Mouse (Mus musculus): ENCODE data around the gene Pard3. TPM values are rescaled to one million over a fixed set of nuclear protein-coding genes. Genes with fewer than 3 reads are reported as not detected.

Pard3 gene
- total RNA-seq (2021), result 10 to 100 TPM; 30.9 to 31.6 TPM

DNA sequence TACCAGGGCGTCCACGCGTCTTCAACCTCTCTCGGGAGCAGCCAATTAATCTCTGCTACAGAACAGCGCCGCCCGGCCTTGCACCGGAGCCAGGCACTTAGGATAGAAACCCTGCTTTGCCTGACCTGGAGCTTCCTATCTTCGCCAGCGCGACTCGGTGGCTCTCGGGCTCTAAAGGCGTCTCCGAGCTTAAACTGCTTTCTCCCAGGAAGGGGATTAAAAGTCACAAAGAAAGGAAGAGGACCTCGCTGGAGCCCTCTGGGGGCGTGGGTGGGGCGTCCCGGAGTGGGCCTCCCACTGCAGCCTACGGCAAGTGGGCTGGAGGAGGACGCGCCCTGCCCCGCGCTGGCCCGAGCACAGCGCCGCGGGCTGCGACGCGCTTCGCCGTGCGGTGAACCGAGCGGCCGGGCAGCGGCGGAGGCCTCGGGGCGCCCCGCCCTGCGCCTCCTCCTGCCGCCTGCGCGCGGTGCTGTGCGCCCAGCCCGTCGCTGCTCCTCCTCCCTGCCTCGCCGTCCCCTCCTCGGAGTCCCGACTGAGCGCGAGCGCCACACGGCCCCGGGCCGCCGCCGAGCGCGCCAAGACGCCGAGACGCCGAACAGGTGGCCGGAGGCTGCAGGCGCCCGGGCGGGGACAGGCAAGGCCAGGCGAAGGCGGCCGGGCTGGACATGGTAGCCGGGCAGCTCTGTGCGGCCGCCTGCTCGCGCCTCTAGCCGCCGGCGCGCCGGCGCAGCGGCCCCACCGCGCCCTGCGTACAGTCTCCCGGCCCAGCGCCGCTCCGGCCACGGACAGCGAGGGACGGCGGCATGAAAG is at the start of gene Pard3:
Gene Pard3, plus strand, starts transcription at position 343 of the 810 bp plus-strand sequence.
- DNase-seq (ENCODE audit: low spot score), result peak; percentile 68
- intact Hi-C loops (cut with DNase I), result loop anchor here (2.0 to 5.0 kb wide), 2 partner anchors 75 to 76 kb away; no protein-coding TSS in a partner anchor

GRCm38 (mm10) chr8:127021830-127022229 is 41.9 kb upstream of the Pard3 start:
- intact Hi-C loops (cut with DNase I), result no loop called here
- no peak for DNase-seq (ENCODE audit: low spot score)

DNA sequence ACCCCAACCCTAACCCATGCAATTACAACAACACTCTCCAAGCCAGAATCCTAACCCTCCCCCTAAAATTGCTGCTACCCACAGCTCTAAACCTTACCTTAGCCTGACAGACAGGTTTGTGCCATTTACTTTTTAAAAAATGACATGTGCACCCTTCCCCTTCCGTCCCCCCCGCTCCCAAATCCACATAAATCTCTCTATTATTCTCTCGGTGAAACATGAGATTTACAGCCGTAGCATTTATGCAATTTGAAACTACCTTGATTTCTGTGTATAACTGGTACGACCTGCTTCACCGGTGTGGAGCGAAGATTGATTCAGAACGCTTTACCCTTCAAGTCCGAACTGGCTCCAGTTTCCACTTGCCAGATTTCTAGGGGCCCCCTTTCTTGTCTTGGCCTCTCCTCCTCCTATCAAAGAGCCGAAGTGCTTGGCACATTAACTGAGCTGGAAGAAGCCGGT is 38.4 kb upstream of the Pard3 start:
- intact Hi-C loops (cut with DNase I), result no loop called here

DNA sequence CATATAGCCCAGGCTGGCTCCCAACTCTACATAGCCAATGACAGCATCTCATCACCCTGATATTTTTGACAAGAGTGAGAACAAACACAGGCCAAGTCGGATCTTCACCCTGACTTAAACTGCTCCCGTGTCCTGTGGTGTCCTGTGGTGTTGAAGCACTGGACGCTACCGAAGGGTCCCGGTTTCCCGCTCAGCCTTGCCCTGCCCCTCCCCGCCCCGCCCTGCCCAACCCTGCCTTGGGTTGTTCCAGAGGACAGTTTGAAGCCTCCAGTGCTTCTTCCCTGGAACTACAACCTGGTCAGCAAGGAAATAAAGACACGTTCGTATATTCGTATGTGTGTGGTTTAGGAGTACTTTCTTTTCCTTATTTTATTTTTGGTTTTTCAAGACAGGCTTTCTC is 37.9 kb upstream of the Pard3 start:
- DNase-seq (ENCODE audit: low spot score), result no peak
- intact Hi-C loops (cut with DNase I), result no loop called here

More for the DNA sequence above, 38.4 kb upstream of the Pard3 start:
- no peak for DNase-seq (ENCODE audit: low spot score)

DNA sequence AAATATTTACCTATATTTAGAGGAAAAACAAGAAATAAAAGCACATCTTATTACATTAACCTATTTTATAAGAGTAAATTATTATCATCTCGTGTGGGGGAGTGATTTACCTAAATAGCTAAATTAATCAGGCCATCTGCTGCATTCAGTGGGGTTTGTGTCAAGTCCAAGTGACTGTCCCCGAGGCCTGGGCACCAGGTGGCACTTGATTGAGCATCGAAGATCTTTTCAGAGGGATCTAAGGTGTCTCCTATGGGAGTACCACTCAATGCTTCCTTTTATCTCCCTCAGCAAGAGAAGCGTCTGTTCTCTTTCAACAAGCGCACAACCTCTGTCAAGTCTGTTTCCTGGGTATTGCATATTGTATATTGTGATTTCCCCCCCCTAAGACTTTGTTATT is 32.2 kb upstream of the Pard3 start:
- DNase-seq (ENCODE audit: low spot score), result no peak
- intact Hi-C loops (cut with DNase I), result no loop called here

DNA sequence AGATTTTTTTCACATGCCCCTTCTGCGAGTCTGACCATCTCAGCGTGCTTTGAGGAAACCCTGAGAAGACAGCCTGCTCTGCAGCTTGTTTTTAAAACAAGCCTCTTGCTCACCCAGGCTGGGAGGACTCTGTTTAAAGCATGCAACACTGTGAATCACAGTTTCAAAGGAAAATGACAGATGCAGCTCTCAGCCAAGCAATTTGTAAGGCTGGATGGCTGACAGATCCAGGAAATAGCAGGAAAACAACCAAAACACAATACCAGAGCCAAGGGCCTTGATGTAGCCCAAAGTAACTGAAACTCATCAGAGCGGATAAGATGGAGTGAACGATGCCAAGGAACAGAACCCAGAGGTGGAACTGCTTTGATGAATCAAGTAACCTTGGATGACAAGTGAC is 24.8 kb upstream of the Pard3 start:
- DNase-seq (ENCODE audit: low spot score), result no peak
- intact Hi-C loops (cut with DNase I), result no loop called here

GRCm38 (mm10) chr8:127049996-127050395 is 13.7 kb upstream of the Pard3 start:
- no peak for DNase-seq (ENCODE audit: low spot score)
- intact Hi-C loops (cut with DNase I), result no loop called here

DNA sequence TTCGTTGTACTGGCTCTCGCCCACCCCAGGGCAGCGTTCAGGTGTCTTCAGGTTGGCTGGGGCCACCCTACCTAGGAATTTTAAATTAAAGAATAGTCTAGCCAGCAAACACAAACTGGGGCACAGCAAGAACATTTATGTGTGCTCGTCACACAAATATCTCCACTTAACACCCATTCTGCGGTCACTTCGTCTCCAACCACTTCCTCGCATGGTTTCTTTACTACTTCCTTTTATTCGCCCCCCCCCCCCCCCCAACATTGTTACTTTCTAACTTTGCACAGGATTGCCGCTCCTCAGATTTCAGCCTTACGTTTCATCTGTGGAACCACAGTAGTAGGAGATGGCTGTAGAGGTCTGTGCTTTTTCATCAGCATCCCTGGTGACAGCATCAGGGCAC is 11.6 kb upstream of the Pard3 start:
- intact Hi-C loops (cut with DNase I), result no loop called here

GRCm38 (mm10) chr8:127055081-127055480 is 8.6 kb upstream of the Pard3 start:
- intact Hi-C loops (cut with DNase I), result no loop called here
- DNase-seq (ENCODE audit: low spot score), result no peak

More for the DNA sequence above, 11.6 kb upstream of the Pard3 start:
- DNase-seq (ENCODE audit: low spot score), result no peak

DNA sequence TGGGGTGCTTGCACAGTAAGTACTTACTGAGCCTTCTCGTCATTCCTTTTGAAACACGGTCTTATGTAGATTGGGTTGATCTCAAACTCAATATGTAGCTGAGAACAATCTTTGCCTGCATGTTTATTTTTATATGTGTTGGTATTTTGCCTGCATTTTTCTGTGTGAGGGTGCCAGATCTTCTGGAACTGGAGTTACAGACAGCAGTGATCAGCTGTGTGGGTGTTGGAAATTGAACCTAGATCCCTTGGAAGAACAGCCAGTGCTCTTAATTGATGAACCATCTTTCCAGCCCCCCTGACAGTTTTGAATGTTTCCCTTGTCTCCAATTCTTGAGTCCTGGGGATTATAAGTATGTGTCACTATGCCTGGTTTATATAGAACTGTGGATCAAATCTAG is 4.9 kb upstream of the Pard3 start:
- intact Hi-C loops (cut with DNase I), result no loop called here
- no peak for DNase-seq (ENCODE audit: low spot score)

DNA sequence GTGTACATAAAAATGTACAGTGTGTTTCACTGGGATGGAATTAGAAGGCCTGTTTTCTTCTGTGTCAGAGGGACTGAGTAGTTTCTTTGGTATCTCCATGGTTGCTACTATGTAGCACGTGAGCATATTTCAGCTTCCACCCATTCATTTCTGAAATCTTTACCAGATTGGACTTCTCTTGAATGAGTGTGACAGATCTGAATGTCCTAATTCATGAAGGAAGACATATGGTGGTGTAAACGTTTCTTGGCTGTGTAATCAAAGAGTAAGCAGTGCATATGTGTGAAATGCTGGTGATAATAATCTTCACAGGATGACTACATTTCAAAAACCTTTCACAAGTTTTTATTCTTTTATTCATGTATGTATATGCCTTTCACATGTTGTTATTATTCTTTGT is 3.9 kb upstream of the Pard3 start:
- intact Hi-C loops (cut with DNase I), result loop anchor here (5.0 kb wide), 1 partner anchor 73 kb away; no protein-coding TSS in a partner anchor
- no peak for DNase-seq (ENCODE audit: low spot score)

GRCm38 (mm10) chr8:127064361-127065112 is 844 bp downstream of the Pard3 start:
- DNase-seq (ENCODE audit: low spot score), result peak; percentile 37
- intact Hi-C loops (cut with DNase I), result loop anchor here (2.0 to 5.0 kb wide), 3 partner anchors 38 to 77 kb away; no protein-coding TSS in a partner anchor

DNA sequence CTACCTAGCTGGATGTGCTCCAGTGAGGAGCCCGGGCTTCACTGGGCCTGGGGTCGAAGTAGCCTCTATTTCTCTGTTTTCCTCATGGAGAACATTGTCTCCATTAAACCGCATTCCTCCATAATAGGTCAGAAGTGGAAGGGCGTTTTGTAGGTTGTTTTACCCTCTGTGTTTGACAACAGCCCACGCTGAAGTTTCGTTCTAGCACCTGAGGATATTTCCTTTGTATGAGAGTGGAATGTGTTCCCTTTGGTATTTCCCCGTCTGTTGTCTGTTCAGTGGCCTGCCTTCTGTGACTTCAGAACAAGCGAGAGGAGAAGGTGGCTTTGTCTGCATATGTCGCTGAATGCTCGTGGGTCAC is 1.4 kb downstream of the Pard3 start:
- intact Hi-C loops (cut with DNase I), result loop anchor here (2.0 to 5.0 kb wide), 2 partner anchors 37 to 74 kb away; no protein-coding TSS in a partner anchor
- DNase-seq (ENCODE audit: low spot score), result no peak

GRCm38 (mm10) chr8:127065791-127066190 is 2.1 kb downstream of the Pard3 start:
- intact Hi-C loops (cut with DNase I), result loop anchor here (2.0 to 5.0 kb wide), 2 partner anchors 37 to 73 kb away; no protein-coding TSS in a partner anchor
- DNase-seq (ENCODE audit: low spot score), result no peak

DNA sequence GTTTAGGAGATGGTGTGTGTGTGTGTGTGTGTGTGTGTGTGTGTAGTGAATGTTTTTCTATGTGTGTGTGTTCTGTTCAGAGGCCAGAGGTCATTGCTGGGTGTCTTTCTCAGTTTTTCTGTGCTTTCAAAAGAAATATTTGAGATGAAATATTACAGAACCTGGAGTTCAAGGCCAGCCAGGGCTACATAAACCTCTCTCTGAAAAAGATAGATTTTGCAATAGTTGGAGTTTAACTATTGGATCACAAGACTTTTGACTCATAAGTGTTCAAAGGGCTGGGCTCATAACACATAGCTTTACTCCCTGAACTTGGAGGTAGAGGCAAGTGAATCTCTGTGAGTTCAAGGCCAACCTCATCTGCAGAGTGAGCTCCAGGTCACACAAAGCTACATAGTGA is 2.8 kb downstream of the Pard3 start:
- DNase-seq (ENCODE audit: low spot score), result no peak
- intact Hi-C loops (cut with DNase I), result loop anchor here (5.0 kb wide), 1 partner anchor 36 kb away; no protein-coding TSS in a partner anchor

DNA sequence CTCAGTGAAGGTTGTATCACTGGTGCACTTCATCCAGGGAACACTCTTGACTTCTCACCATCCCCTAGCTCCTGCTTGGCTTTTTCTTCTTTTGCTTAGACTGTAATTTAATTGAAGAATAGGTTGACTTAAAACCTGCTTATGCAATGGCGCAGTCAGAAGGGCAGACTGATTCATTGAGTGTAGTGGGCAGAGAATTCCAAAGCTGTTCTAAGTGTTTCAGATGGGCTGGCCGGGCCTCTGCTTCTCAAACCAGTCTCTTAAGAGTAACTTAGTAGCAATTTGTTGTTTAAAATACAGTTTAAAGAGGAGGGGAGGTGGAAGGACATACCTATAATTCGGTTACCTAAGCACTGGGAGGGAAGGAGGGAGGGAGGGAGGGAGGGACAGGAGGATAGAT is 5.0 kb downstream of the Pard3 start:
- intact Hi-C loops (cut with DNase I), result loop anchor here (5.0 kb wide), 1 partner anchor 34 kb away; no protein-coding TSS in a partner anchor
- no peak for DNase-seq (ENCODE audit: low spot score)

DNA sequence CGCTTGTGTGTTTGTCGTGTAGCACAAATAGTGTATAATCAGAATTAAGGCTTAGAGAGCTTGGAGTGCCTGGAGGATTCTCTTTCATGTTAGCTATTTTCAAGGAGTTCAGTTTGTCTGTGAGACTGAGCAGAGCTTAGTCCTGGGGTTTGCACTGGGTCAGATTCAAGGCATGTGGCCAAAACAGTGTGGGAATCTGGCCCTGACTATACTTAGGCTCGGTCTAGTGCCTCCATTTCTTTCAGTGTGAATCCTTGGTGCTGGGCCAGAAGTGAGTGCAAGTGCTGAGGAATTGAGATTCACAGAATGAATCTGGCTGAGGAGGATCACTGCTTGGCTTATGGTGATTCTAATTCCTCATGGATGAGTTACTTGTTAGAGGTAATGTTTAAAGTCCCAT is 6.5 kb downstream of the Pard3 start:
- intact Hi-C loops (cut with DNase I), result no loop called here
- no peak for DNase-seq (ENCODE audit: low spot score)

DNA sequence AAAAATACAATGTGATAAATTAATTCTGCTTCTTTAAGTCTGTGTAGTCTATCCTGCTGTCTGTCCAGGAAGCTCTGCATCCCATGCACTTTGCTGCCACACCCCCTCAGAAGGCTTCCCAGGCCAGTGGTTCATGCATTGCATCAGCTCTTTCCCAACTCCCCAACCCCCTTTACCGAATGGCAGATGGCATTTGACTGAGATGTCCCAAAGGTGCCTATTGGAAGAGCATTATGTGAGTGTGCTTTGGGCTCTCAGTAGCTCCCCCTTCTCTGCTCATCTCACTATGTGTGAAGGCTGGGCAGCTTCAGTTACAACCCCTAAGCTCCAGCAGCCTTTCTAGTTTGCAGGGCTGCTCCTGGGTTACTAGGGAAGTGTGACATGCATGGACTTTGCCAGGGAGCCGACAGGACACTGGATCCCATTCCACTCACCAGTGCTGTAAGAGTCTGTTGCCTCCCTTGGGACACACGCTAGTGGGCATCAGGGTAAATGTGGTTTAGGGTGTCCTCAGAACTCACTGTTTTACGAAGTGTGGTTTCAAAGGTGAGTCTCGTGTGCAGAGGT is 9.4 kb downstream of the Pard3 start:
- no peak for DNase-seq (ENCODE audit: low spot score)
- intact Hi-C loops (cut with DNase I), result no loop called here

DNA sequence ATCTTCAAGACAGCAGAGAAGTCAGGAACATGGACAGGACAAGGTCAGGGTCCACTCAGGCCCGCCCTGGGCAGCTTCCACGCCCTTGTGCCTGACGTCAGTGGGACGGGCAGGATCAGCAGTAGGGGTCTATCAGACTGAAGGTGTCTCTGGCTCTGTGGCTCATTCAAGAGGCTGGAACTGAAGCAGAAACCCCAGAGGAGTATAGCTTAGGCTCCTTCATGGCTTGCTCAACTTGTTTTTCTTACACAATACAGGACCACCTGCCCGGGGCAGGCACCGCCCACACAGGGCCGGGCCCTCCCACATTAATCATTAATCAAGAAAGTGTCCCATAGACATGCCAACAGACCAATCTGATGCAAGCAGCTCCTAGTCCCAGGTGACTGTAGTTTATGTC is 12.8 kb downstream of the Pard3 start:
- intact Hi-C loops (cut with DNase I), result no loop called here
- no peak for DNase-seq (ENCODE audit: low spot score)

GRCm38 (mm10) chr8:127079244-127079805 is 15.6 kb downstream of the Pard3 start:
- intact Hi-C loops (cut with DNase I), result no loop called here
- no peak for DNase-seq (ENCODE audit: low spot score)
